9 mouse cellular contexts compared by ENCODE assay signal in genomic region chr12:35038668-35039570, GRCm38 (mm10). TPM values are rescaled to one million over a fixed set of nuclear protein-coding genes. Genes with fewer than 3 reads are reported as not detected.
DNase-seq lines count a peak whose midpoint lies in the region; ATAC-seq lines count a peak whose summit lies in the region.
"Had no signal": no experiment of that assay in that cellular context is flagged by ENCODE, and none has a peak within 500 bp of the region (broad histone marks: within the 10 kb centered on the region; RNA-seq: fewer than 3 reads in every experiment).

No protein-coding gene starts in this region.

- H3K27ac ChIP-seq in midbrain, embryonic 14.5 days (replicated peaks; ENCODE audit: low read depth, low read length), result no peak overlapping the region
- no peak overlapping the region for H3K27ac ChIP-seq in midbrain, embryonic 10.5 days (replicated peaks)
- H3K27ac ChIP-seq in neural tube, embryonic 13.5 days (replicated peaks), result no peak overlapping the region

- H3K9ac ChIP-seq in midbrain, embryonic 14.5 days (replicated peaks; ENCODE audit: low read length), result no peak overlapping the region
- H3K9ac ChIP-seq in neural tube, embryonic 13.5 days, result no peak overlapping the region

- DNase-seq in midbrain, embryonic 14.5 days, result peak; percentile 38
- no peak for DNase-seq in midbrain, embryonic 10.5 days (ENCODE audit: low spot score)
- DNase-seq in embryo, embryonic 9.5 days (ENCODE audit: extremely low spot score), result peak; percentile 15
- DNase-seq in heart, postnatal 10 days, result peak; percentile 31 to 56
- DNase-seq in left cerebral cortex, postnatal 14 days (ENCODE audit: low spot score in 2 of 2), result peak; percentile 22 to 44
- DNase-seq in MN1 (ENCODE audit: low spot score), result no peak
- DNase-seq in cerebellum, adult 11 months, result no peak

- H3K4me2 ChIP-seq in midbrain, embryonic 14.5 days (ENCODE audit: low read length), result peak overlapping the region; percentile 27; the same call in 1 of the 2 replicates
- H3K4me2 ChIP-seq in neural tube, embryonic 13.5 days, result peak overlapping the region; percentile 31

- H3K27me3 ChIP-seq in midbrain, embryonic 14.5 days (ENCODE audit: control insufficient read depth, insufficient read depth, low read length), result no peaks in the 10 kb centered on the region
- H3K27me3 ChIP-seq in midbrain, embryonic 10.5 days (ENCODE audit: low read depth, poor library complexity, severe bottlenecking), result no peaks in the 10 kb centered on the region
- no peaks in the 10 kb centered on the region for H3K27me3 ChIP-seq in neural tube, embryonic 13.5 days

- no peaks in the 10 kb centered on the region for H3K4me1 ChIP-seq in midbrain, embryonic 14.5 days (ENCODE audit: control insufficient read depth, insufficient read depth, low read length)
- peaks cover 4% of the 10 kb centered on the region; the same call in 1 of the 2 replicates for H3K4me1 ChIP-seq in midbrain, embryonic 10.5 days
- no peaks in the 10 kb centered on the region for H3K4me1 ChIP-seq in neural tube, embryonic 13.5 days (replicated peaks)

- H3K4me3 ChIP-seq in midbrain, embryonic 14.5 days (replicated peaks; ENCODE audit: low read depth, low read length), result no peak overlapping the region
- H3K4me3 ChIP-seq in midbrain, embryonic 10.5 days, result no peak overlapping the region; the same call in 1 of the 2 replicates
- no peak overlapping the region for H3K4me3 ChIP-seq in neural tube, embryonic 13.5 days
- H3K4me3 ChIP-seq: myocyte had no signal

- 31% methylated on average over 14 of the region's 14 CpGs for WGBS in midbrain, embryonic 14.5 days
- 36% methylated on average over 14 of the region's 14 CpGs for WGBS in midbrain, embryonic 10.5 days
- WGBS in neural tube, embryonic 13.5 days, result 33% methylated on average over 14 of the region's 14 CpGs

- no peaks in the 10 kb centered on the region for H3K36me3 ChIP-seq in midbrain, embryonic 14.5 days (ENCODE audit: control insufficient read depth, insufficient read depth, low read length)
- no peaks in the 10 kb centered on the region for H3K36me3 ChIP-seq in midbrain, embryonic 10.5 days
- no peaks in the 10 kb centered on the region for H3K36me3 ChIP-seq in neural tube, embryonic 13.5 days

- no peak for ATAC-seq in midbrain, embryonic 14.5 days (ENCODE audit: low FRiP score, low TSS enrichment)
- no peak for ATAC-seq in neural tube, embryonic 13.5 days (ENCODE audit: low read depth)

- intact Hi-C loops in heart, postnatal 10 days (cut with DNase I), result loop anchor here (5.0 kb wide), 1 partner anchor 132 kb away; no protein-coding TSS in a partner anchor
- intact Hi-C loops in left cerebral cortex, postnatal 14 days (cut with DNase I), result no loop called here

- no peaks in the 10 kb centered on the region for H3K9me3 ChIP-seq in midbrain, embryonic 14.5 days (ENCODE audit: control insufficient read depth, low read length)
- no peaks in the 10 kb centered on the region for H3K9me3 ChIP-seq in midbrain, embryonic 10.5 days (replicated peaks)
- H3K9me3 ChIP-seq in neural tube, embryonic 13.5 days, result no peaks in the 10 kb centered on the region

RNA-seq across cellular contexts. Expression of gene Snx13, which starts 8.1 kb away (rescaled TPM):
- polyA plus RNA-seq in midbrain, embryonic 14.5 days (2014; fragmentation: Nextera tagmentation; extraction: Ambion mirVana), result 27.8 and 34.5 TPM in 2 replicates
- 15.3 and 15.6 TPM in 2 replicates for polyA plus RNA-seq in midbrain, embryonic 10.5 days (2016; fragmentation: Nextera tagmentation; extraction: Ambion mirVana)
- 10 to 100 TPM; 59.5 to 64.5 TPM for total RNA-seq in heart, postnatal 10 days (2021)
- 10 to 100 TPM; 54.4 to 58.4 TPM for total RNA-seq in left cerebral cortex, postnatal 14 days (2021)
- polyA plus RNA-seq in neural tube, embryonic 13.5 days (2015; fragmentation: Nextera tagmentation; extraction: Ambion mirVana), result 23.7 and 25.3 TPM in 2 replicates

RNA-seq across cellular contexts. Expression of gene Prps1l1, which starts 54.4 kb away (rescaled TPM):
- polyA plus RNA-seq in midbrain, embryonic 14.5 days (2014; fragmentation: Nextera tagmentation; extraction: Ambion mirVana), result not detected in 2 replicates
- not detected in 2 replicates for polyA plus RNA-seq in midbrain, embryonic 10.5 days (2016; fragmentation: Nextera tagmentation; extraction: Ambion mirVana)
- total RNA-seq in heart, postnatal 10 days (2021), result not detected
- not detected for total RNA-seq in left cerebral cortex, postnatal 14 days (2021)
- polyA plus RNA-seq in neural tube, embryonic 13.5 days (2015; fragmentation: Nextera tagmentation; extraction: Ambion mirVana), result not detected in 2 replicates
- polyA plus RNA-seq: myocyte had no signal

Comparison
In these comparisons a context has a peak if more than half of its experiments do, and no peak if none do; other contexts are left out.
1. DNase-seq: peak in midbrain, embryonic 14.5 days (single experiment), embryo, embryonic 9.5 days (single experiment), heart, postnatal 10 days (2 of 2) and left cerebral cortex, postnatal 14 days (2 of 2); none in midbrain, embryonic 10.5 days (single experiment), MN1 (single experiment) and cerebellum, adult 11 months (single experiment).